Mouse (Mus musculus) testis, postnatal 10 days (tissue): ENCODE results near the gene Tmc2.

Experiments
- DNase-seq: peaks from one replicate; pipeline ENCODE4 v3.0.0; 2021; ENCODE audit warnings: low spot score

The Tmc2 gene

GRCm38 (mm10) chr2:130296134-130296745 is 101.2 kb downstream of the Tmc2 start:
- no peak for DNase-seq

- DNase-seq: no peak
Measured at GRCm38 (mm10) chr2:130297580-130297979, 102.6 kb downstream of the Tmc2 start.

- no peak for DNase-seq
Measured at GRCm38 (mm10) chr2:130303014-130303413, 108.0 kb downstream of the Tmc2 start.
